Mouse (Mus musculus) midbrain, embryonic 11.5 days (tissue): ENCODE data around the gene Irf2bp2. TPM values are rescaled to one million over a fixed set of nuclear protein-coding genes. Genes with fewer than 3 reads are reported as not detected.

Experiments
- ATAC-seq: fragments of 200-750 bp; cut with Nextera tagmentation; 2 replicates; pipeline ENCODE4 v1.8.0; 2017; ENCODE audit warnings: moderate TSS enrichment, moderate library complexity; ENCODE audit not compliant: low FRiP score
- DNase-seq: peaks from one replicate; pipeline ENCODE4 v3.0.0; 2015; ENCODE audit warnings: low spot score; ENCODE audit errors: missing footprints
- H3K27ac ChIP-seq: fragments of 300-500 bp; sonication (generic); 2 replicates; pipeline ENCODE4 v1.5.1; 2014; ENCODE audit warnings: low read depth, low read length
- H3K27me3 ChIP-seq: fragments of 300-500 bp; sonication (generic); 2 replicates; pipeline ENCODE4 v1.6.1; 2014; ENCODE audit warnings: mild to moderate bottlenecking, low read length, moderate library complexity, mixed read lengths; ENCODE audit not compliant: control insufficient read depth, insufficient read depth
- H3K36me3 ChIP-seq: fragments of 300-500 bp; sonication (generic); 2 replicates; pipeline ENCODE4 v1.6.1; 2014; ENCODE audit warnings: mild to moderate bottlenecking, low read length, moderate library complexity, mixed read lengths; ENCODE audit not compliant: control insufficient read depth, insufficient read depth
- H3K4me1 ChIP-seq: fragments of 300-500 bp; sonication (generic); 2 replicates; pipeline ENCODE4 v1.6.1; 2014; ENCODE audit warnings: low read length; ENCODE audit not compliant: control insufficient read depth, insufficient read depth
- H3K4me2 ChIP-seq: fragments of 300-500 bp; sonication (generic); 2 replicates; pipeline ENCODE4 v1.6.1; 2014; ENCODE audit warnings: mild to moderate bottlenecking, moderate library complexity
- H3K4me3 ChIP-seq: fragments of 300-500 bp; sonication (generic); 2 replicates; pipeline ENCODE4 v1.5.1; 2014; ENCODE audit warnings: low read depth, low read length
- H3K9ac ChIP-seq: fragments of 300-500 bp; sonication (generic); 2 replicates; pipeline ENCODE4 v1.6.1; 2014; ENCODE audit warnings: low read length
- H3K9me3 ChIP-seq: fragments of 300-500 bp; sonication (generic); 2 replicates; pipeline ENCODE4 v1.6.1; 2016; ENCODE audit warnings: low read length; ENCODE audit not compliant: control insufficient read depth
- WGBS: fragments of 180-500 bp; shearing (Covaris S2); extraction: QIAGEN DNeasy Blood & Tissue Kit; methylation state at CpG from one replicate; pipeline ENCODE4 v1.1.7; 2014; 5-methylcytosine and 5-hydroxymethylcytosine counted together
- polyA plus RNA-seq: library from polyadenylated mRNA; unstranded; fragments of >200 nt; fragmentation: Nextera tagmentation; extraction: Ambion mirVana; gene quantifications from 2 replicates; pipeline ENCODE4 v1.2.1, GENCODE M21; 2014

Gene Irf2bp2
- polyA plus RNA-seq, 1 experiment from 2014 or later, result 4.4 TPM

DNA sequence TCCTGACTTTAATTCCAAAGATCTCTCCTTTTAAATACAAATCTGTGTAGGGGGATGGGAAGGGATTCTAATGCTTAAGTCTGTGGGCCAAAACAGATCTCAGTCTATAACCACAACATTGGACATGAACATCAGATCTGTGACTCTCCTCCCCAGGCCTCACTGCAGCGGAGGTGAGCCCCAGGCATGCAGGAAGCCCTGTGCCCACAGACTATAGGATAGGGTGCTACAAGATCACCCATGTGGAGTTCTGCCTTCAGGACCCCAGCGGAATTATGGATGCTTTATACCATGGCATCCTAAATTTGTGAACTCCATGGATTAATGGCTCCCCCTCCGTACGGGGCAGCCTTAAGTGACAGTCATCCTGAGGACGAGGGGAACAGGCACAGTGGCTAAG, 2.9 kb upstream of the Irf2bp2 start:
- Histone ChIP-seq H3K4me2 (peak overlapping the region; percentile 24; the same call in 1 of the 2 replicates), H3K36me3 (no peaks in the 10 kb centered on the region), H3K27me3 (no peaks in the 10 kb centered on the region; the same call in 1 of the 2 replicates), H3K4me1 (peaks cover 34% of the 10 kb centered on the region), H3K4me3 (no peak overlapping the region), H3K9ac (peak overlapping the region; percentile 99), H3K27ac (no peak overlapping the region; the same call in 1 of the 2 replicates), H3K9me3 (no peaks in the 10 kb centered on the region)
- WGBS, result 89% methylated on average over 5 of the region's 5 CpGs
- DNase-seq, result no peak
- ATAC-seq, result no peak

DNA sequence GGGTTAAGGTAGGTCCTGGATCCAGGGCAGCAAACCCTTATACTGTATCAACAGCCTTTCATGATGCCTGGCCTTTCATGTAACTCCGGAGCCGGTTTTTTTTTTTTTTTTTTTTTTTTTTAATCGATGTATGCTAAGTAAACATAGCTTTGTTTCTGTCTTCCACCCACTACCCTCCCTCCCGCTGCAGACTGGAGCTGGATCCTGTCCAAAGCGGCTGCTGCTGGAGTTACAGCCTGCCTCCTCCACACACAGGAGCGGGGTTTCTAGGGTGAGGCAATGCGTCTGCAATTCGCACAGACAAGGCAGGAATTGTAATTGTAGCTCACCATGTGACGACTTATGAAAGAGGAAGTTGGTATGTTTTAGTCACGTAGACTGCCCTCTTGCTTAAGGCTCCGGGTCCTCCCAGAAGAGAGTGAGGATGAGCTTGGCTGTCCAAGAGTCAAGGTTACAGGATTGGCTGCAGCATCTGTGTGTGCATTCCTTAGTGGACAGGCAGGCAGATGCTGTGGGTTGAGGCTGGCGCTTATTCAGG, 2.4 kb upstream of the Irf2bp2 start:
- Histone ChIP-seq H3K9ac (peak overlapping the region; percentile 99; the same call in 1 of the 2 replicates), H3K27ac (peak overlapping the region; percentile 44; the same call in 1 of the 2 replicates), H3K4me3 (no peak overlapping the region), H3K4me1 (peaks cover 37% of the 10 kb centered on the region), H3K27me3 (no peaks in the 10 kb centered on the region; the same call in 1 of the 2 replicates), H3K4me2 (peak overlapping the region; percentile 24), H3K36me3 (no peaks in the 10 kb centered on the region), H3K9me3 (no peaks in the 10 kb centered on the region)
- 31% methylated on average over 12 of the region's 12 CpGs for WGBS
- DNase-seq (peak; percentile 93), ATAC-seq (peak; percentile 14; the same call in 1 of the 2 replicates)

DNA sequence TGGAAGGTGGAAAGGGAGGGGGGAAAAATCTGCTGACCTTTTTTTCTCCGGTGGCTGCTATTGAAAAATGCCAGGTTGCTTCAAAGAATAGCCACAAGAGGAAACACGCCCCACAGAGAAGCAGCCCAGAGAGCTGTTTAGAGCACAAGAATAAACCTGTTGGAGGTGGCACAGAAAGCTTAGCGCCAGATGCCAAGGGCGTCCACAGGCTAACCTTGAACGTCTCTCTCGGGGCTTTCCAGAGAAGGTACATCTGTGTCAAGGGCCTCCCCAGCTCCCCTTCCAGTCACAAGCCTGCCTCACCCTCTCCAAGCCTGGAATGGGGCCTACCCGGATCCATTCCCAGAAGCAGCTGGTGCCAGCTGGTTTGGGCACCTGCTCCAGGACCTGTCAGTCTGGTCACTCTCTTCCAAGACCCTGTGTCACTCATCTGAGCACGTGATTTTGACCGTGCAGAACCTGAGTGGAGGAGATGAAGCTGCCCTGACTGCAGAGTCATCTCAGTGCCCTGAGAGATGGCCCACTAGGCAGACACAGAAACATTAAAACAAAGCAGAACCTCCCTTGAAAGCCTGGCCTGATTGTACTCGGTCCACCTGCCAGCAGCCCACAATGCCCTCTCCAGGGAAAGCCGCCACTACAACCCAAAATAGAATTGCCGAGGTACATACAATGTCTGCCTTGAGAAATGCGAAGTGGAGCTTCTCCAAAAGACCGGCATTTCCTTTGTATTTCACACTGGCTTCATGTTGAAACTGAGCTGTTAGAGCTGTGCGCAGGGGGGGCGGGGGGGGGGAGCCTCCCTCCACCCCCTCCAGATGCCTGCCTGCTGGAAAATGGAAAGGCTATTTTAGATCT, 1.6 kb upstream of the Irf2bp2 start:
- no peak for ATAC-seq
- H3K9ac ChIP-seq, result peak overlapping the region; percentile 99
- peak overlapping the region; percentile 84 for H3K4me2 ChIP-seq
- no peaks in the 10 kb centered on the region for H3K9me3 ChIP-seq
- H3K4me1 ChIP-seq, result peaks cover 38% of the 10 kb centered on the region
- H3K36me3 ChIP-seq, result no peaks in the 10 kb centered on the region
- H3K4me3 ChIP-seq, result peak overlapping the region; percentile 99
- no peaks in the 10 kb centered on the region; the same call in 1 of the 2 replicates for H3K27me3 ChIP-seq
- WGBS, result 29% methylated on average over 16 of the region's 16 CpGs
- DNase-seq, result peak; percentile 91
- peak overlapping the region; percentile 93; the same call in 1 of the 2 replicates for H3K27ac ChIP-seq

DNA sequence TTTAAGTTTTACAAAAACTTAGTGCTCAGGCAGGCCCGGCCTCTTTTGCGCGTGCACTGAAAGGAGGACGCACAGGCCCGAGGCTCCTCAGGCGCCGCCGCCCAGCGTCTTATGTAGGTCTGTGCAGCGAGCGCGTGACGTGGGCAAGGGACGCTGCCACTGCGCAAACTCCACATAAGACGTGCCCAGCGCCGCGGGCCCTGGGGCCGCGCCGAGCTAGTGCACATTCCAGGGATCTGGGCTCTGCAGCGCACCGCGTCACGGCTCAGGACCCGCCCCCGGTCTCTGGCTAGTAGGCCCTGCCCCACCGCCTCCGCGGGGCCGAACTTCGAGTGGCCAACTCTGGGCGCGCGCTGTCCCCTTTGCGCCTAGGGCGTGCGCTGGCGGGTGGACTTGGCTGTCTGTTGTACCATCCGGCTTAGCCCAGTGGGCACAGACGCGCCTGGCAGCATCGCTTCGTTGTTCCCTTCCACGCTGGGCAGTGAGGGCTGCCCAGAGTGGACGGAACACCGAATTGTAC, 755 bp upstream of the Irf2bp2 start:
- peak overlapping the region; percentile 99 for H3K9ac ChIP-seq
- H3K4me1 ChIP-seq, result peaks cover 47% of the 10 kb centered on the region
- peak overlapping the region; percentile 99 for H3K4me3 ChIP-seq
- ATAC-seq (peak; percentile 90), DNase-seq (peak; percentile 99)
- peak overlapping the region; percentile 93 for H3K27ac ChIP-seq
- no peaks in the 10 kb centered on the region; the same call in 1 of the 2 replicates for H3K27me3 ChIP-seq
- peak overlapping the region; percentile 84 for H3K4me2 ChIP-seq
- no peaks in the 10 kb centered on the region for H3K36me3 ChIP-seq
- 1% methylated on average over 48 of the region's 48 CpGs for WGBS
- H3K9me3 ChIP-seq, result no peaks in the 10 kb centered on the region

DNA sequence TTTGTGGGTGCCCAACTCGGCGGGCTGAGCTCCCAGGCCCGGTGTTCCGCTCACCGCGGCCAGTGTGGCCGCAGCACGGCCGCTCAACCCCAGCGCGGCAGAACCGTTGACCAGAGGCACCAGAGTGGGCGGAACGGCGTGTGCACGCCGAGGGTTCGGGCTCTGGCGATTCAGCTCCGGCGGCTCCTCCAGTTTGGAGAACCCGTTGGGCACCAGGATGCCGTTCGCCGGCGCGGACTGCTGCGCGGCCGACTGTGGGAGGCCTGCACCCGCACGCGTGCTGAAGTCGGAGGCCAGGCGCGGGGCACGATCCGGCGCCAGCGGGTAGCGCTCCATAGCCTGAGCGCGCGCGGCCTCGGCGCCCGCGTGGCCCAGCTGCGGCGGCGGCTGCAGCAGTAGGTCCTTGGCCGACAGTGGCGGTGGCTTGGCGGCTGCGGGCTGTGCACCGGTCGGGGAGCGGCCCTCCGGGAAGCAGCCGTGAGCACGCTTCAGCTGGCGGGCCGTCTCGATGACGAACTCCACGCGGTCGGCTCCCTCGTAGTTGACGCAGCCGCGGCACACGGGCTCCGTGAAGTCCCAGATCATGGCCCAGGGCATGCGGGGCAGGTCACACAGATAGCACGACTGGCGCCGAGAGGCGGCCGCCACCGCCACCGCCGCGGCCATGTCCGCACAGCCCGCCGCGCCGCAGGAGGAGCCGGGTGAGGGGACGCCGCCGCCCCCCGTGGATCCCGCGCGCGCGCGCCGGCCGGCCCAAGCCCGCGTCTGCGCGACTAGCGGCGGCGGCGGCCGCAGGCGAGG, 815 bp downstream of the Irf2bp2 start:
- no peaks in the 10 kb centered on the region; the same call in 1 of the 2 replicates for H3K27me3 ChIP-seq
- peak overlapping the region; percentile 99 for H3K4me3 ChIP-seq
- peak overlapping the region; percentile 84 for H3K4me2 ChIP-seq
- no peaks in the 10 kb centered on the region for H3K36me3 ChIP-seq
- peak overlapping the region; percentile 99 for H3K9ac ChIP-seq
- WGBS, result under 1% methylated on average over 80 of the region's 113 CpGs
- DNase-seq (peak; percentile 95), ATAC-seq (no peak)
- no peaks in the 10 kb centered on the region for H3K9me3 ChIP-seq
- H3K4me1 ChIP-seq, result peaks cover 56% of the 10 kb centered on the region
- peak overlapping the region; percentile 83 for H3K27ac ChIP-seq

DNA sequence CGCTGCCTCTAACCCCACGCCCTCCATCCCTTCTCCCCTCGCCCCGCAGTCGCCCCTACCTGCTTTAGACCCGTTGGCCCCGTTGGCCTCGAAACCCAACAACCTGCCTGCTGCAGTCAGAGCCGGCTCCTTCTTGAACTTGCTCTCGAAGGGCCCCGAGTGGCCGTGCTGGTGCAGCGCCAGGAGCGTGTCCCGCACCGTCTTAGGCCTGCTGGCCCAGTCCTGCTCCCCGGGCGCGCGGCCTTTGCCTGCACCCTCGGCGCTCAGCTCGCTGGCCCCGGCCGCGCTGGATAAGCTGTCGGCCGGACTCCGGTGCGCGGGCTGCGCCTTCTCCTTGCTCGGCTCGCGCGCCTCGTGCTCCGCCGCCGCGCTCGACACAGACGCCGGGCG, 1.4 kb downstream of the Irf2bp2 start:
- peak overlapping the region; percentile 99 for H3K9ac ChIP-seq

DNA sequence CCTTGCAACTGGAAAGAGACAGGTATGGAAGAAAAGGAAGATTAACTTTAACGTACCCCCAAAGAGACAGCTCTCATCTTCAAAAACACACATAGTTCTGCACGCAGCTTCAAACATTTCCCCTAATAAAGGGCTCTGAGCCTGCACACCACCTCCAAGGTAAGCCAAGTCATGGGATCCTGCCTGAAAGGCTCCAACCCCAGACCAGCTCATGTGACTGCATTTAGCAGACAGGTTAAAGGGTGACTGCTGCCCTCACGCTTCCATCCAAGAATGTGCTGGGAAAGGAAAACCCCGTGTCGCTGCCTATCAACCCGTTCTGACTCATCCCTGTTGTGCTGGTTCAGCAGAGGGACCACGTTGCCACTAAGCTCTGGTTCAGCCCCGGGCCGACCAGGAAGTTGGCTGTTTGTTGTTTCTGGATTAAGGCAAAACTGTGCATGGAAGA, 1.9 kb downstream of the Irf2bp2 start:
- Histone ChIP-seq H3K36me3 (no peaks in the 10 kb centered on the region), H3K9ac (peak overlapping the region; percentile 99), H3K4me1 (peaks cover 58% of the 10 kb centered on the region), H3K27ac (peak overlapping the region; percentile 83), H3K27me3 (no peaks in the 10 kb centered on the region; the same call in 1 of the 2 replicates), H3K4me2 (peak overlapping the region; percentile 84), H3K4me3 (peak overlapping the region; percentile 99), H3K9me3 (no peaks in the 10 kb centered on the region)
- under 1% methylated on average over 9 of the region's 9 CpGs for WGBS
- ATAC-seq (no peak), DNase-seq (peak; percentile 92)

More for the DNA sequence above, 1.4 kb downstream of the Irf2bp2 start:
- ATAC-seq (no peak), DNase-seq (peak; percentile 95)
- Histone ChIP-seq H3K27me3 (no peaks in the 10 kb centered on the region; the same call in 1 of the 2 replicates), H3K36me3 (no peaks in the 10 kb centered on the region), H3K4me1 (peaks cover 61% of the 10 kb centered on the region), H3K9me3 (no peaks in the 10 kb centered on the region), H3K4me3 (peak overlapping the region; percentile 99), H3K27ac (peak overlapping the region; percentile 83), H3K4me2 (peak overlapping the region; percentile 84)
- WGBS, result 0% methylated on average over 37 of the region's 45 CpGs

DNA sequence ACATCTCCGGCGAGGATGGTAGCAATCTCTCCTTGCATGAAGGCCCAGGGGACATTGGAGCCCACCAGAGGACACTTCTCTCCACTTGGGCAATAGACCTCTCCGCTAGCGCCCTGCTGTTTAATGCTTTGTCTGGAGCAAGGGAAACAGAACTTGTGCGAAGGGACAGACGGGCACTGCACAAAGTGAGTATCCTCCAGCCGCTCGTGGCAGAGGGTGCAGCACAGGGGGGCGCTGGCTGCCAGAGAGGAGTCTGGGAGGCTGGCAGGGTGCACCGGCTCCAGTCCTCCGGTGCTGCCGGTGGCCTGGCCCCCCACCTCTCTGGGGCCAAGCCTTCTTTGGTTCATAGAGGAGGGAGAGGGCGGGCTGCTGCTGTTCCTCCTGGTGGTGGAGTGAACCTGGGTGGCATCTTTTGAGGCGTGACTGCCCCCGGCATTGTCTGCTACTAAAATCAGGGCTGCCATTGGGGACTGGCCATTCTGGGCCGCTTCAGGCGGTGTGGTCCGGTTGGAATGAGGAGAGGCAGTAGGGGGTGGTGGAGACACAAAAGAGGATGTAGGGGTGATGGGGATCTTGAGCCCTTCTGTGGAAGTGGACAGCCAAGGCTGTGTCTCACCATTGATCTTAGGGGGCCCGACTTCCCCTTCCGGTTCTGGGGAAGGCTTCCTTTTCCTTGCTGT, 2.5 kb downstream of the Irf2bp2 start:
- Histone ChIP-seq H3K27ac (peak overlapping the region; percentile 83; the same call in 1 of the 2 replicates), H3K4me1 (peaks cover 53% of the 10 kb centered on the region), H3K9ac (peak overlapping the region; percentile 99), H3K4me2 (peak overlapping the region; percentile 84), H3K4me3 (peak overlapping the region; percentile 99), H3K27me3 (no peaks in the 10 kb centered on the region; the same call in 1 of the 2 replicates), H3K36me3 (no peaks in the 10 kb centered on the region), H3K9me3 (no peaks in the 10 kb centered on the region)
- ATAC-seq (no peak), DNase-seq (peak; percentile 92)
- WGBS, result 2% methylated on average over 20 of the region's 20 CpGs
